Mouse (Mus musculus): ENCODE results near the gene Nyap1. TPM values are rescaled to one million over a fixed set of nuclear protein-coding genes. Genes with fewer than 3 reads are reported as not detected.

Gene Nyap1
- polyA plus RNA-seq, 1 experiment = 3.1 TPM

DNA sequence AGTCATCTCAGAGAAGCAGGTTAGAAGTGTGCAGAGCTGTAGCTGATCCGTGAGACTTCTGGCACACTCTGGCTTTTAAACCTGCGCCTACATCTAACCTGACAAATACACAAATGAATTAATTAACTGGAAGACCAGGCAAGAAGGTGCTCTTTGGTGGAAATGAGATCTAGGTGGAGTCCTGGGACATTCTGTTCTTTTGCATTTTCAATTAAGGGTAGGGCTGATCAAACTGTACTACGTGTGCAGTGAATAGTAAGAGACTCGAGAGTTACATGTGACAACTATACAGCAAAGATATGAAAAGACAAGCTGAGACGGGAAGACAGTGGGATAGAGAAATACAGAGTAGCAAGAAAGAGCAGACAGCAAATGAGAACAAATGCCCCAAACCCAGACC is 28.0 kb downstream of the Nyap1 start:
- no peaks in the 10 kb centered on the region for H3K36me3 ChIP-seq (ENCODE audit: control insufficient read depth, insufficient read depth, low read length)
- DNase-seq = no peak
- H3K4me3 ChIP-seq (ENCODE audit: insufficient read depth, low read depth, low read length) = no peak overlapping the region
- TF ChIP-seq CTCF (conservative IDR thresholded peaks at IDR 0.05; ENCODE audit: insufficient read depth, insufficient read length, low read depth, low read length) (no peak), POLR2A (IDR thresholded peaks at IDR 0.05; ENCODE audit: low read depth, low read length) (no peak)
- no peak overlapping the region for H3K27ac ChIP-seq (ENCODE audit: insufficient read depth, low read depth, low read length)
- H3K27me3 ChIP-seq (replicated peaks; ENCODE audit: control insufficient read depth, insufficient read depth, low read length) = no peaks in the 10 kb centered on the region
- 61% methylated on average over 5 of the region's 5 CpGs for WGBS
- no peaks in the 10 kb centered on the region for H3K4me1 ChIP-seq (ENCODE audit: control insufficient read depth, insufficient read depth, low read length)

DNA sequence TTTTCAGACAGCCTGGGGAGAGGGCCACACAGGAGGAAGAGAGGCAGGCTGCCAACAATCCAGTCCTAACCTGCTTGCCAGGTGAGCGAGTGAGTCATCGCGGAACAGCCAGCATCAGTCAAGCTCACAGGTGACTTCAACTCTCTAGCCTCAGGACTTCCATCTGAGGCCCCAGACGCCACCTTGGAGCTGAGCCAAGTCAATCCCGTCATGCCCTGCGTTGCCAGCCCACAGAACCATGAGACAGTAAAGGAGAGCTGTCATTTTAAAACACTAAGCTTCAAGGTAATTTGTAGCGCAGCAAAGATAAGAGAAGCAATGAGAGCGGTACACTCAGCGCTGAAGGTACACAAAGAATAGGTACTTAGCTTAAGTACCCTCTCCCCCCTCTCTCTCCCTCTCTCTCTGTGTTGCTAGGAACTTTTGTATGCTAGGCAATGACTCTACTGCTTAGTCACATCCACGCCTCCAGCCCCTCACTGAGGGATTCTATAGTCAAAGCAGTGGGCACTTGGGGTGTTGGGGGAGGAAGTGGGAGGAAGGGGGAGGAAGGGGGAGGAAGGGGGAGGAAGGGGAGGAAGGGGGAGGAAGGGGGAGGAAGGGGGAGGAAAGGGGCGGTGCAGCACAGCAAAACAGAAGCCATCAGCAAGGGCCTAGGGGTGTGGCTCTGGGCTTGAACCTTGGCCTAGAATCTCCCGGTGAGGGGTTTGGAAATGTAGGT is 34.3 kb downstream of the Nyap1 start:
- no peaks in the 10 kb centered on the region for H3K4me1 ChIP-seq (ENCODE audit: control insufficient read depth, insufficient read depth, low read length)
- TF ChIP-seq POLR2A (IDR thresholded peaks at IDR 0.05; ENCODE audit: low read depth, low read length) (no peak), CTCF (conservative IDR thresholded peaks at IDR 0.05; ENCODE audit: insufficient read depth, insufficient read length, low read depth, low read length) (no peak)
- H3K27ac ChIP-seq (ENCODE audit: insufficient read depth, low read depth, low read length) = peak overlapping the region; percentile 63; the same call in 1 of the 2 replicates
- no peaks in the 10 kb centered on the region for H3K27me3 ChIP-seq (replicated peaks; ENCODE audit: control insufficient read depth, insufficient read depth, low read length)
- H3K4me3 ChIP-seq (ENCODE audit: insufficient read depth, low read depth, low read length) = no peak overlapping the region
- 31% methylated on average over 12 of the region's 12 CpGs for WGBS
- DNase-seq = peak; percentile 85
- no peaks in the 10 kb centered on the region for H3K36me3 ChIP-seq (ENCODE audit: control insufficient read depth, insufficient read depth, low read length)

DNA sequence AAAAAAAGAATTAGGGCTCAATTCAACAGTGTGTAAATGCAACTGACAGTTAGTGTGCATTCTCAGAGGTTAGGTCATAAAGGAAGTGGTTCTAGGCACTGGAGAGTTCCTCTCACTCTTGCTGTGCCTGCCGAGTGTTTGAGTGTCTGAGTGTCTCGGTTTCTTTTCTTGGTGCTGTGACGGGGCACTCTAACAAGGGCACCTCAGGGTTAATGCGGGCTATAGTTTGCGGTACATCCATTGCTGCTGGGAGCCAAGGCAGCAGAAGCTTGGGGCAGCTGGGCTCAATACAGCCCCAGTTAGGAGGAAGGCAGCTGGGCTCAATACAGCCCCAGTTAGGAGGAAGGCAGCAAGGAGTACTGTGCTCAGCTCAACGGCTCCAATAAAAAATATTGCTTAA is 36.2 kb downstream of the Nyap1 start:
- no peak overlapping the region for H3K27ac ChIP-seq (ENCODE audit: insufficient read depth, low read depth, low read length)
- H3K36me3 ChIP-seq (ENCODE audit: control insufficient read depth, insufficient read depth, low read length) = no peaks in the 10 kb centered on the region
- TF ChIP-seq POLR2A (IDR thresholded peaks at IDR 0.05; ENCODE audit: low read depth, low read length) = no peak
- no peak for TF ChIP-seq CTCF (conservative IDR thresholded peaks at IDR 0.05; ENCODE audit: insufficient read depth, insufficient read length, low read depth, low read length)
- H3K4me3 ChIP-seq (ENCODE audit: insufficient read depth, low read depth, low read length) = no peak overlapping the region
- H3K4me1 ChIP-seq (ENCODE audit: control insufficient read depth, insufficient read depth, low read length) = no peaks in the 10 kb centered on the region
- DNase-seq = peak; percentile 20
- H3K27me3 ChIP-seq (replicated peaks; ENCODE audit: control insufficient read depth, insufficient read depth, low read length) = no peaks in the 10 kb centered on the region
- WGBS = 41% methylated on average over 6 of the region's 6 CpGs

DNA sequence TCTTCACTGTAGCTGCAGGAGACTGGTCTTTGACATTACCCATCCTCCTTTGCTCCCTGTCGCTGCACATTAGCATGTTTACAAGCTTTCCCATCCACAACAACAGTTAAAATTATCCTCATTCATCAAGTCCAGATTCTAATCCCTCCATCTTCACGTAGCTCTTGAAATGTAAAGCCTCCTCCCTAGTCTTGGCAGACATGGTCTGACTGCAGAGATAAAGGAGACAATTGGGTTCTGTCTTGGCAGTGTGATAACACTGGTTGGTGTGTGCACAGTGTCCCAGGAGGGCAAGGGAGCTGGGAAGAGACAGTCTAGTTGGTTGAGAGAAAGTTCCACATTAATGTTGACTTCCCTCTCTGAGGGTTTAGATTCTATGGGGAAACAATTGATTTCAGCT is 41.6 kb downstream of the Nyap1 start:
- DNase-seq = no peak
- Histone ChIP-seq H3K4me1 (ENCODE audit: control insufficient read depth, insufficient read depth, low read length) (no peaks in the 10 kb centered on the region), H3K27me3 (replicated peaks; ENCODE audit: control insufficient read depth, insufficient read depth, low read length) (no peaks in the 10 kb centered on the region), H3K36me3 (ENCODE audit: control insufficient read depth, insufficient read depth, low read length) (no peaks in the 10 kb centered on the region), H3K27ac (ENCODE audit: insufficient read depth, low read depth, low read length) (no peak overlapping the region), H3K4me3 (ENCODE audit: insufficient read depth, low read depth, low read length) (no peak overlapping the region)
- 66% methylated on average over 2 of the region's 2 CpGs for WGBS
- no peak for TF ChIP-seq CTCF (conservative IDR thresholded peaks at IDR 0.05; ENCODE audit: insufficient read depth, insufficient read length, low read depth, low read length)
- TF ChIP-seq POLR2A (IDR thresholded peaks at IDR 0.05; ENCODE audit: low read depth, low read length) = no peak

DNA sequence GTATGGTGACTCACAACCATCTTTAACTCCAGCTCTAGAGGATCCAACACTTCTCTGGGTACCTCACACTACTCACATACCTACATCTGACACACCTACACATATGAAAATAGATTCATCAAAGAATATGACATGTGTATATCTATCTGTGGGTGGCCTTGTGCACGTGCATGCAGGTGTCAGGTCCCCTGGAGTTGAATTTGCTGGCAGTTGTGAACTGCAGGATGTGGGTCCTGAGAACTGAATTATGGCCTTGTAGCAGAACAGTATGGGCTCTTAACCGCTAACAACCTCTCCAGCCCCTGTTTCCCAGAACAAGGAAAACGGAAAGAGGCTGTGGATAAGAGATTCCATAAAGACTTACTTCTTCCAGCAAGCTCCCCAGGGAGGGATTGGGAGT is 42.3 kb downstream of the Nyap1 start:
- Histone ChIP-seq H3K4me3 (ENCODE audit: insufficient read depth, low read depth, low read length) (no peak overlapping the region), H3K36me3 (ENCODE audit: control insufficient read depth, insufficient read depth, low read length) (no peaks in the 10 kb centered on the region), H3K27me3 (replicated peaks; ENCODE audit: control insufficient read depth, insufficient read depth, low read length) (no peaks in the 10 kb centered on the region), H3K27ac (ENCODE audit: insufficient read depth, low read depth, low read length) (no peak overlapping the region), H3K4me1 (ENCODE audit: control insufficient read depth, insufficient read depth, low read length) (no peaks in the 10 kb centered on the region)
- no peak for TF ChIP-seq CTCF (conservative IDR thresholded peaks at IDR 0.05; ENCODE audit: insufficient read depth, insufficient read length, low read depth, low read length)
- WGBS = 73% methylated on average over 3 of the region's 3 CpGs
- DNase-seq = no peak

DNA sequence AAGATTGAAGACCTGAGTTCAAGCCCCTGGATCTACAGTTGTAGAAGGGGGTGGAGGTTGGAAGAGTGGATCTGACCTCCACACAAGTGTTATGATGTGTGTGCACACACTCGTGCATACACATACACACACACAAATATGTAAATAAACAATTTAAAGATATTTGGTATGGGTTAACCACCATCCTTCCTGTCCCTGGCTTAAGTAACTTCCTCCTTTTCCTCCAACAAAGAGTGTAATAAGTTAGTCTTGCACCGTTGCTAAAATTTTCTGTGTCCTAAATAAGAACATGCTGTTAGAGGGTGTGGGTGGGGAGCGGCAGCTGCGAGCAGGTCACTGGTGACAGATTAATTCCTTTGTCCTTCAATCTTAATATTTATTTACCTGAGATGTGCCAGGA is 45.5 kb downstream of the Nyap1 start:
- Histone ChIP-seq H3K27ac (ENCODE audit: insufficient read depth, low read depth, low read length) (no peak overlapping the region), H3K4me3 (ENCODE audit: insufficient read depth, low read depth, low read length) (no peak overlapping the region), H3K36me3 (ENCODE audit: control insufficient read depth, insufficient read depth, low read length) (no peaks in the 10 kb centered on the region), H3K27me3 (replicated peaks; ENCODE audit: control insufficient read depth, insufficient read depth, low read length) (no peaks in the 10 kb centered on the region), H3K4me1 (ENCODE audit: control insufficient read depth, insufficient read depth, low read length) (no peaks in the 10 kb centered on the region)
- 54% methylated on average over 4 of the region's 4 CpGs for WGBS
- DNase-seq = no peak
- TF ChIP-seq CTCF (conservative IDR thresholded peaks at IDR 0.05; ENCODE audit: insufficient read depth, insufficient read length, low read depth, low read length) (no peak), POLR2A (IDR thresholded peaks at IDR 0.05; ENCODE audit: low read depth, low read length) (no peak)

DNA sequence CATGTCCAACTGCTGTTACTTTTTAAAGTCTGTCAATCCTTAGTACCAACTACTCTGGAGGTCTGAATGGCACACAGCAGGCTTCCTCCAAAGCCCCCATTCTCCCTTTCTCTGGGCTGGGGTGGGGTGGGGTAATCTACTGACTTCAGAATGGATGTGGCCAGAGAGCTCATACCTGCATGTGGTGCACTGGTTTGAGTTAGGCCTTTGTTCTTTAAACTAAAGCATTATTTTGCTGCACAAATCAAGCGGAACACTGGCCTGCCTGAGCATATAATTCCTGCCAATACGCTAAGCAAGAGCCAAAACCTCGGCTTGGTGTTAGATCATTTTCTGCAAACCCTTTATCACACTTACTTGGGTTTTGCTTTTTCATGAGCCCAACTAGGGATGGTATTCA is 46.6 kb downstream of the Nyap1 start:
- no peak overlapping the region for H3K27ac ChIP-seq (ENCODE audit: insufficient read depth, low read depth, low read length)
- H3K4me1 ChIP-seq (ENCODE audit: control insufficient read depth, insufficient read depth, low read length) = no peaks in the 10 kb centered on the region
- H3K27me3 ChIP-seq (replicated peaks; ENCODE audit: control insufficient read depth, insufficient read depth, low read length) = no peaks in the 10 kb centered on the region
- TF ChIP-seq CTCF (conservative IDR thresholded peaks at IDR 0.05; ENCODE audit: insufficient read depth, insufficient read length, low read depth, low read length) = no peak
- TF ChIP-seq POLR2A (IDR thresholded peaks at IDR 0.05; ENCODE audit: low read depth, low read length) = no peak
- H3K4me3 ChIP-seq (ENCODE audit: insufficient read depth, low read depth, low read length) = no peak overlapping the region
- no peaks in the 10 kb centered on the region for H3K36me3 ChIP-seq (ENCODE audit: control insufficient read depth, insufficient read depth, low read length)
- 62% methylated on average over 3 of the region's 3 CpGs for WGBS
- no peak for DNase-seq

All from kidney, adult 2 months (tissue).